Mouse (Mus musculus): Measurements from ENCODE around the gene Iba57. TPM values are rescaled to one million over a fixed set of nuclear protein-coding genes. Genes with fewer than 3 reads are reported as not detected.

The Iba57 gene
- polyA plus RNA-seq, 1 experiment from 2014 or later, result 5.0 TPM

GRCm38 (mm10) chr11:59201216-59202002 is 37.9 kb upstream of the Iba57 start:
- Histone ChIP-seq H3K27me3 (no peaks in the 10 kb centered on the region), H3K9ac (replicated peaks) (peak overlapping the region; percentile 71), H3K9me3 (no peaks in the 10 kb centered on the region), H3K4me3 (replicated peaks) (peak overlapping the region; percentile 85), H3K4me1 (replicated peaks) (peaks cover 13% of the 10 kb centered on the region), H3K36me3 (peaks cover 47% of the 10 kb centered on the region), H3K4me2 (peak overlapping the region; percentile 89), H3K27ac (peak overlapping the region; percentile 82)
- ATAC-seq (ENCODE audit: insufficient number of reproducible peaks, insufficient read depth, low FRiP score, low TSS enrichment, low read depth), result peak; percentile 18; the same call in 1 of the 2 replicates
- WGBS, result 28% methylated on average over 16 of the region's 16 CpGs

GRCm38 (mm10) chr11:59196230-59196629 is 32.7 kb upstream of the Iba57 start:
- ATAC-seq (ENCODE audit: insufficient number of reproducible peaks, insufficient read depth, low FRiP score, low TSS enrichment, low read depth), result no peak
- H3K9ac ChIP-seq (replicated peaks), result no peak overlapping the region
- H3K4me3 ChIP-seq (replicated peaks), result no peak overlapping the region
- H3K4me1 ChIP-seq (replicated peaks), result peaks cover 3% of the 10 kb centered on the region
- H3K27me3 ChIP-seq, result no peaks in the 10 kb centered on the region
- no peak overlapping the region for H3K27ac ChIP-seq
- peaks cover 21% of the 10 kb centered on the region for H3K36me3 ChIP-seq
- H3K4me2 ChIP-seq, result no peak overlapping the region
- no peaks in the 10 kb centered on the region for H3K9me3 ChIP-seq

GRCm38 (mm10) chr11:59192059-59192386 is 28.5 kb upstream of the Iba57 start, which contains the start of gene Guk1:
TSS of gene Guk1 (minus strand) at chr11:59192212.
- ATAC-seq (ENCODE audit: insufficient number of reproducible peaks, insufficient read depth, low FRiP score, low TSS enrichment, low read depth), result no peak; the same call in 1 of the 2 replicates
- whole genome bisulfite sequencing, result 7% methylated on average over 16 of the region's 16 CpGs
- H3K9ac ChIP-seq (replicated peaks), result peak within 1 kb of the TSS; percentile 72

DNA sequence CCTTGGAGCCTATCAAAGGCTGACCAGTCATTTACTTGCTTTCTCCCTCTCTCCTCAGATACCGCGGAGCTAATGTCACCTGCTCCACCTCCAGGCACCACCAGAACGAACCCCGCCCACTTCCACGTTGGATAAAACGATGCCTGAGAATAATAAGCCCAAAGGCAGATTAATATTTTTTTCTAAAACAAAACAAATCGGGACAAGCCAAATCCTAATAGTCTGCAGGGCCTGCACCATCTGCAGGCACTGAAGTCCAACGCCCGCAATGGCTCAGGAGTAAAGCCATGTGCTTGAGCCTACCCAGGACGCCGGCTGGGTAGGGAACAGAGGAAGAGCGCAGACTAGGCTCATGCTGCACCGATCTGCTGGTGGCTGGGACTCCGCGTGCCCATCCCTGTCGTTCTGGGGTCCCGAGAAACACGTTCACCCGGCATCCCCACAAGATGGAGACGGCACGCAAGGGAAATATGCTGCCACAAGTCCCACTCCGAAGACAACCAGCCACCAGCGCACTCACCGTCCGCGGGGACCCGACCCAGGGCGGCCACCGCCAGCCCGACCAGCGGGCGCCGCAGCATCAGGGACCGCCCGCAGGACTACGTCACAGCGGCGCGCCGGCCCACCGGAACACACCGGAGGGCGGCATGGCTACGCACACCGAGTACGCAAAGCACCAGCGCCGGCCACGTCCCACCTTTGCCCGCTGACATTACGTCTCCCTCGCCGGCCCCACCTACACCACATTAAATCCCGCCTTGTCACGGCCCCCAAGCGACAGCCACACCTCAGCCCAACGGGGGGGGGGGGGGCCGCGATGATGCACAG is 27.9 kb upstream of the Iba57 start:
- peaks cover 9% of the 10 kb centered on the region; the same call in 1 of the 2 replicates for H3K4me1 ChIP-seq (replicated peaks)
- peaks cover 5% of the 10 kb centered on the region; the same call in 1 of the 2 replicates for H3K36me3 ChIP-seq
- ATAC-seq (ENCODE audit: insufficient number of reproducible peaks, insufficient read depth, low FRiP score, low TSS enrichment, low read depth), result peak; percentile 94
- H3K9ac ChIP-seq (replicated peaks), result peak overlapping the region; percentile 72
- no peaks in the 10 kb centered on the region for H3K27me3 ChIP-seq
- H3K27ac ChIP-seq, result peak overlapping the region; percentile 93
- peak overlapping the region; percentile 62 for H3K4me3 ChIP-seq (replicated peaks)
- no peaks in the 10 kb centered on the region for H3K9me3 ChIP-seq
- WGBS, result under 1% methylated on average over 59 of the region's 59 CpGs
- peak overlapping the region; percentile 74 for H3K4me2 ChIP-seq

More at GRCm38 (mm10) chr11:59192059-59192386, 28.5 kb upstream of the Iba57 start, which contains the start of gene Guk1:
- peak within 1 kb of the TSS; percentile 62 for H3K4me3 ChIP-seq (replicated peaks)
- no peaks in the 10 kb centered on the region for H3K27me3 ChIP-seq
- H3K36me3 ChIP-seq, result no peaks in the 10 kb centered on the region
- H3K9me3 ChIP-seq, result no peaks in the 10 kb centered on the region
- peak within 1 kb of the TSS; percentile 74 for H3K4me2 ChIP-seq
- H3K27ac ChIP-seq, result peak within 1 kb of the TSS; percentile 93
- H3K4me1 ChIP-seq (replicated peaks), result peaks cover 9% of the 10 kb centered on the region; the same call in 1 of the 2 replicates

- no peaks in the 10 kb centered on the region for H3K27me3 ChIP-seq
- H3K4me3 ChIP-seq (replicated peaks), result no peak overlapping the region
- peaks cover 9% of the 10 kb centered on the region; the same call in 1 of the 2 replicates for H3K4me1 ChIP-seq (replicated peaks)
- H3K4me2 ChIP-seq, result no peak overlapping the region
- H3K27ac ChIP-seq, result no peak overlapping the region
- no peaks in the 10 kb centered on the region for H3K9me3 ChIP-seq
- H3K9ac ChIP-seq (replicated peaks), result peak overlapping the region; percentile 4; the same call in 1 of the 2 replicates
- 77% methylated on average over 6 of the region's 6 CpGs for WGBS
- no peak for ATAC-seq (ENCODE audit: insufficient number of reproducible peaks, insufficient read depth, low FRiP score, low TSS enrichment, low read depth)
- H3K36me3 ChIP-seq, result peaks cover 42% of the 10 kb centered on the region
These were observed 24.2 kb upstream of the Iba57 start for GRCm38 (mm10) chr11:59187706-59188105.

DNA sequence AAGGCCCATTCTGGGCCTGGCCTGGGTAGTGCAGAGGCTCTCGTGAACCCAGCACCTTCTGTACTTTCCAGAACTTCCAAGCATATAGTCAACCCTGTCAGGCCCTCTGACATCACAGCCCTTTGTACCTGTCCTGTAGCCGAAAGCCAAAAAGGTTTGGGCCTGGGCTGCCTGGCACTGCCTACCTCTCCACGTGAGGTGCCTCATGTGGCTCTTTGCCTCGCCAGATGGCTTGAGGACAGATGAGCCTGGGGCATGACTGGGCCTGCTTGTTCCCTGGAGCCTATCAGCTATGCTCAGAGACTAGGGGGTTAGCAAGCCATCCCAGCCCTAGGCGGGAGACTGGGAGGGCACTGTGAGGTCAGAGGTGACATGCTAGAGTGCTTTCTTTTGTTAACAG is 22.0 kb upstream of the Iba57 start:
- H3K4me1 ChIP-seq (replicated peaks), result 0 out of 2 replicates have a peak, but pooled peaks cover 4% of the 10 kb centered on the region
- no peak overlapping the region for H3K4me2 ChIP-seq
- 82% methylated on average over 5 of the region's 5 CpGs for WGBS
- H3K9ac ChIP-seq (replicated peaks), result no peak overlapping the region
- no peaks in the 10 kb centered on the region for H3K9me3 ChIP-seq
- no peak overlapping the region for H3K4me3 ChIP-seq (replicated peaks)
- H3K36me3 ChIP-seq, result peaks cover 50% of the 10 kb centered on the region
- no peak for ATAC-seq (ENCODE audit: insufficient number of reproducible peaks, insufficient read depth, low FRiP score, low TSS enrichment, low read depth)
- H3K27ac ChIP-seq, result no peak overlapping the region
- H3K27me3 ChIP-seq, result peaks cover 6% of the 10 kb centered on the region

GRCm38 (mm10) chr11:59183821-59184220 is 20.3 kb upstream of the Iba57 start:
- H3K4me3 ChIP-seq (replicated peaks), result no peak overlapping the region
- no peak overlapping the region for H3K4me2 ChIP-seq
- no peaks in the 10 kb centered on the region for H3K9me3 ChIP-seq
- no peak overlapping the region for H3K9ac ChIP-seq (replicated peaks)
- ATAC-seq (ENCODE audit: insufficient number of reproducible peaks, insufficient read depth, low FRiP score, low TSS enrichment, low read depth), result no peak
- 59% methylated on average over 3 of the region's 3 CpGs for WGBS
- H3K27me3 ChIP-seq, result peaks cover 23% of the 10 kb centered on the region
- no peaks in the 10 kb centered on the region for H3K4me1 ChIP-seq (replicated peaks)
- peaks cover 50% of the 10 kb centered on the region for H3K36me3 ChIP-seq
- H3K27ac ChIP-seq, result no peak overlapping the region

GRCm38 (mm10) chr11:59182864-59183331 is 19.4 kb upstream of the Iba57 start, which contains the start of gene Gjc2:
TSS of gene Gjc2 (minus strand) at chr11:59183213.
- Histone ChIP-seq H3K4me2 (no peak within 1 kb of the TSS), H3K4me3 (replicated peaks) (no peak within 1 kb of the TSS), H3K36me3 (peaks cover 50% of the 10 kb centered on the region), H3K9me3 (no peaks in the 10 kb centered on the region), H3K27me3 (peaks cover 32% of the 10 kb centered on the region), H3K9ac (replicated peaks) (0 out of 2 replicates have a peak within 1 kb of the TSS, but pooled peaks have one; percentile 2), H3K27ac (no peak within 1 kb of the TSS), H3K4me1 (replicated peaks) (no peaks in the 10 kb centered on the region)
- ATAC-seq (ENCODE audit: insufficient number of reproducible peaks, insufficient read depth, low FRiP score, low TSS enrichment, low read depth), result no peak
- WGBS, result 53% methylated on average over 3 of the region's 3 CpGs

DNA sequence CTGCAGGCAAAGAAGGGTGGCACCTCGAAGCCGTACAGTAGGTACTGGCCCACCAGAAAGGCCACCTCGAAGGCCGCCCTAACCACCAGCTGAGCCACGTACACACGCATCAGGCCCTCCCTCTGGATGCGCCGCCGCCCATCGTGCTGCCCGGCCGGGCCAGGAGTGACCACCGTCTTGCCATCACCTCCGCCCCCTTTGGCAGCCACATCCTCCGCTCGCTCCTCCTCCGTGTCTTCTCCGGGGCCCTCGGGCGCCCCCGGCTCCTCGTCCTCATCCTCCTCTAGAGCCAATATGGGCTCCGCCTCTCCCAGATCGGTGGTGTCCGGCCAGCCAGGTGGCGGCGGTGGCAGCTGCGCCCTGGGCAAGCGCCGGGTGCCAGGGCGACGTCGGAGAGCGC is 13.4 kb upstream of the Iba57 start:
- peaks cover 9% of the 10 kb centered on the region; the same call in 1 of the 2 replicates for H3K4me1 ChIP-seq (replicated peaks)
- no peak overlapping the region; the same call in 1 of the 2 replicates for H3K9ac ChIP-seq (replicated peaks)
- no peak overlapping the region for H3K27ac ChIP-seq
- peak overlapping the region; percentile 39 for H3K4me2 ChIP-seq
- no peaks in the 10 kb centered on the region for H3K36me3 ChIP-seq
- 8% methylated on average over 34 of the region's 34 CpGs for WGBS
- no peaks in the 10 kb centered on the region for H3K9me3 ChIP-seq
- no peak for ATAC-seq (ENCODE audit: insufficient number of reproducible peaks, insufficient read depth, low FRiP score, low TSS enrichment, low read depth)
- H3K27me3 ChIP-seq, result peaks cover 90% of the 10 kb centered on the region
- H3K4me3 ChIP-seq (replicated peaks), result peak overlapping the region; percentile 28

- ATAC-seq (ENCODE audit: insufficient number of reproducible peaks, insufficient read depth, low FRiP score, low TSS enrichment, low read depth), result no peak
- H3K27me3 ChIP-seq, result peaks cover 93% of the 10 kb centered on the region
- 4% methylated on average over 48 of the region's 48 CpGs for WGBS
- peak overlapping the region; percentile 39 for H3K4me2 ChIP-seq
- H3K9me3 ChIP-seq, result no peaks in the 10 kb centered on the region
- H3K4me1 ChIP-seq (replicated peaks), result peaks cover 9% of the 10 kb centered on the region; the same call in 1 of the 2 replicates
- H3K36me3 ChIP-seq, result no peaks in the 10 kb centered on the region
- H3K4me3 ChIP-seq (replicated peaks), result peak overlapping the region; percentile 28
- no peak overlapping the region for H3K9ac ChIP-seq (replicated peaks)
- no peak overlapping the region for H3K27ac ChIP-seq
These were observed 12.9 kb upstream of the Iba57 start for GRCm38 (mm10) chr11:59176475-59176874.
